Mouse (Mus musculus) hindlimb bud, embryonic 11.5 days (tissue): ENCODE results near the gene 4933428G20Rik.

Experiments
- DNase-seq: peaks from one replicate; pipeline ENCODE4 v3.0.0-alpha.2; 2012; ENCODE audit warnings: low read depth, low spot score; ENCODE audit errors: extremely low spot score

The 4933428G20Rik gene

DNA sequence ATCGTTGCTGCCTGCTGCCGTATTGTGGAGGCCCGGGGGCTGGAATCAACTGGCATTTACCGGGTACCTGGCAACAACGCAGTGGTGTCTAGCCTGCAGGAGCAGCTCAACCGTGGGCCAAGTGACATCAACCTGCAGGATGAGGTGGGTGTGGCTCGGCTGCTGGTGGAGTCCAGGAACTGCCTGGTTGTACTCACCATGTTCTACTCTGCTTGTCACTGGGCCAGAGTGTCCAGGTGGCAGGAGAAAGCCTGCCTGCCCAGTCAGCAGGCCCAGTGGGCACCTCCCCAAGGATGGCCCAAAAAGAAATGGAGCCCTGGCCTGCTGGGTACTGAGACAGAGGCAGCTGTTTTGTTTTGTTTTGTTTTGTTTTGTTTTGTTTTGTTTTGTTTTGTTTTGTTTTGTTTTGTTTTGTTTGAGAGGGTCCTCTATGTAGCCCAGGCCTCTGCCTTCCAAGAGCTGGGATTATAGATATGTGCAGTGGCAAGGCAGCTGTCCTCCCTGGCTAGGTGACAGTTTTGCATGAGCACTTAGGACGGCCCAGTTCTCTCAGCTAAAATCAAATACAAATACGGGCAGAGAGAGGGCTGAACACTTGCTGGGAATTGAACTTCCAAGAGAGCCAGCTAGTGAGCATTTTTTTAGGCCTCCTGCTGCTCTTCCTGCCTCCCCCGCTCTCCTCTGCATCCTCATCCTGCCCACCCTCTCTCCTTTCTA, 33.5 kb downstream of the 4933428G20Rik start:
- no peak for DNase-seq

DNA sequence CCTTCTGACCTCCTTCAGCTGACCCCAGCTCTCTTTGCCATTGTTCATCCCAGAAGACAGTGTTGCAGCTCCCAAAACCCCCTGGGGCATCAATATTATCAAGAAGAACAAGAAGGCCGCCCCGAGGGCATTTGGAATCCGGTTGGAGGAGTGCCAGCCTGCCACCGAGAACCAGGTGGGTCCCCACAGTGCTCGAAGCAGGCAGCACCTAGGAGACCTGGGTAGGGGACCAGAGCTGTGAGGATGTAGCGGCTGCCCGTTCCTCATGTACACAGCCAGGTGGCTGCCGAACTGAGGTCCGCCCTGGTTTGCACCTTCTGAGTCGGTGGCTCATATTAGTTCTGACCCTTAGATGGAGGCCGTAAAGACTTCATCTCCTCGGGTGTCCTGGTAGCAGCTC, 34.2 kb downstream of the 4933428G20Rik start:
- no peak for DNase-seq

DNA sequence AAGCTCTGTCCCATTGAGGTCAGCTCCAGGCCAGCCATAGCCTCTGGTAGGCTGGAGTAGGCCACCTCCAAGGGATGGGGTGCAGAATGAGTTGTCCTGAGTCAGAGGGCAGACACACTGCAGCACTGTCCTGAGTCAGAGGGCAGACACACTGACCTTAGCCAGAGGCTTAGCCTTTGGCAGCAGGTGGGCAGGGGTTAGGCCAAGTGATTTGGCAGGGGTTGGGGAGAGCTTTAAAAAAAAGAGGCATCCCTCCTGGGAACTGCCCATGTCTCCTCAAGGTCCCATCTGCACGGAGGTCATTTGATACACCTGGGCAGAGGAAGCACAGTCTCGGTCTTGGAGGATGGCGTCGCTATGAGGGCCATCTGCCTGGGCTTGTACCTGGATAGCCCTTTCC, 36.1 kb downstream of the 4933428G20Rik start:
- DNase-seq, result no peak

DNA sequence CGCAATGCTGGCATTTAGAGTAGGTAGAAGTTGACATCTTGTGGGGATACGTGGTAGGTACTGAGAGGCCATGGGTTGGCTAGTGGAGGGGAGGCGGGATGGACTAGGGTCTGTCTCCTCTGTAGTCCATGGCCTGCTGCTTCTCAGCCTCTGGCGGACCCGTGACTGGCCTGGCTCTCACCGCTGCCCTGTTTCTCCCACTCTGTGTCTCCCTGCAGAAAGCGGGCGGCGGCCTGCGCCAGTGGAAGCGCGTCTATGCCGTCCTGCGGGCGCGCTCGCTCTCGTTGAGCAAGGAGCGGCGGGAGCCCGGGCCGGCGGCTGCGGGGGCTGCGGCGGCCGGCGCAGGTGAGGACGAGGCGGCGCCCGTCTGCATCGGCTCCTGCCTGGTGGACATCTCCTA, 37.0 kb downstream of the 4933428G20Rik start:
- no peak for DNase-seq

DNA sequence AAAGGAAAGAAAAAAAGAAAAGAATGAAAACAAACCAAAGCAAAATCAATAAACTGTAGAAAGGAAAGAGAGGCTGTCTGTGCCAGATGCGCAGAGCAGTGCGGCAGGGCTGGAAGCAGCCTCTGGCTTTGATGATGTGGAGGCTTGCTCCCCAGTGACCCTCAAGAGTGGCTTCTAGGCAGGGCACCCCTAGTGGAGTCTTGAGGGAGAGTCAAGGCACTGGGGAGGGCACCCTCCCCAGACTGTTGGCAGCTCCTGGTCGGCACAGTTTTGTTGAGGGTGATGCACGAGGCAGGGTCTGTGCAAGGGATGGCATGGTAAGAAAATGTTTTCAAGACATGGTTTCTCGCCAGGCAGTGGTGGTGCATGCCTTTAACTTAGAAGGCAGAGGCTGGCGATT, 37.6 kb downstream of the 4933428G20Rik start:
- no peak for DNase-seq

DNA sequence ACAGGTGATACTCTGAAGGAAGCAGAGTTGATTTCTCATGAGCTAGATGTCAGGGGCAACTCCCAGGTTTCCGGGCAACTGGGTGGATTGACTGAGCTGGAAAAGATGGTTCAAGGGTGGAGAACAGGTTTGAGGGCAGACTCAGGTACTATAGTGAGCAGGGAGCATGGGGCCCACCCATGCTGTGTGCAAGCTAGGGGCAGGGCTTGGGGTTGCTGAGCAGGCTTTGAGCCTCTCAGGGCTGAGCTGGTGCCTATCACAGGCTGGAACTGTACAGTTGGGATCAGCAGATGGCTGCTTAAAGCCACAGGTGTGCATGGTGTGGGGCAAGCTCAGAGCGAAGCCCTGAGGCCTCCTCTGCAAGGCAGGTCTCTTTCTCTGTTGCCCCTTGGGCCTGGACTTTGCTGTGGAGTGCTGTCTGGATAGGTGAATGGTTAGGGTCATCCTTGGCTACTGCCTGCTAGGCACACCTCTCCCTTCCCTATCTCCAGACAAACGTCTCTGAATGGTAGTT, 38.8 kb downstream of the 4933428G20Rik start:
- DNase-seq, result no peak

DNA sequence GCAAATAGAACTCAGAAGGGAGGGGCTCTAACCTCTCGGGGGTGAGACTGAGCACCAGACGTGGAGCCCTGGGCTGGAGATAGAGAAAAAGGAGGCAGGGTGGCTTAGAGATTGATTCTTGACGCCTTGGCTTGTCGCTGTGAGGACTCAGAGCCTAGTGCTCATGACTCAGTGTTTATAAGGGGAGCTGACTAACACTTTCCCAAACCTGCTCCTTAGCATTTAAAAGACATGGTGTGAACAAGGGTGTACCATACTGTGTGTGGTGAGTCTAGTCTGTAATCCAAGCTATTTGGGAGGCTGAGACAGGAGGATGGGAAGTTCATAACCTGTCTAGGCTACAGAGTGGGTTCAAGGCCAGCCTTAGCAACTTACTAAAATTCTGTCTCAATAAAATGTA, 43.0 kb downstream of the 4933428G20Rik start:
- no peak for DNase-seq

DNA sequence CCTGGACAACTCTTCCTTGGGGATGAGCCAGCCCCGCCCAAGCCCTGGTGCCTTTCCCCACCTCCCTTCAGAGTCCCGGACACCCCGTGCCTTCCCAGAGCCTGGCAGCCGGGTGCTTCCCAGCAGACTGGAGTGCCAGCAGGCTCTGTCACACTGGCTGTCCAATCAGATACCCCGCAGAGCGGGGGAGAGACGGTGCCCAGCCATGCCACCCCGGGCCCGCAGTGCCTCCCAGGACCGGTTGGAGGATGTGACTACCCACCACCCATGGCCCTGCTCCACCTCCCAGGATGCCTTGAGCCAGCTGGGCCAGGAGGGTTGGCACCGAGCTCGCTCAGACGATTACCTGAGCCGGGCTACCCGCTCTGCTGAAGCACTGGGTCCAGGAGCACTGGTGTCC, 48.5 kb downstream of the 4933428G20Rik start:
- no peak for DNase-seq

DNA sequence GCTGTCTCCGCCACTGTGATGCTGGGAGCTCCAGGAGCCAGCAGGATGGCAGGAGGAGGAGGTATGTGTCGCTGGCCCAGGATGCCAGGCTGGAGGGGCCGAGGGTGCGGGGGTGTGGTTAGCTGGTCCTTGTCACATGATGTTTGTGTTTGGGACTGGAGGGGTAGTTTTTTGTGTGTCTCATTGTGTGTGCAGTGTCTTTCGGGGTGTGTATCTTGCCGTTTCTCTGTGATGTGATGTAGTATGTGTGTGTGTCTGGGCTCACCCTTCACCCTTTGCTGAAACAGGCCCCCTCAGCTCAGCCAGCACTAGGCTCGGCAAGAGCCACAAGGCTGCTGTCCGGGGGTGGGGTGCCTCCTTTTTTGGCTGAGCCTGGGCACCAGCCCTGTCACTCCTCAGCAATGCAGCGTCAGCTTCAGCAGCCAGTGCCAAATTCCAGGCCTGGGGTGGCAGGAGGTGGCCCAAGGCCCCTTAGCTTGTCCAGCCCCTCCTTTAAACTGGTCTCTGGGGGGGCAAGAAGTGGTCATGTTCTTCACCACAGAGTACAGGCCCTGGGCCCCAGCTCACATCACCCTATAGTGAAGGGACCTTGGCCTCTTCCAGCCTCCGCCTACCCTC, 49.7 kb downstream of the 4933428G20Rik start:
- DNase-seq, result no peak

DNA sequence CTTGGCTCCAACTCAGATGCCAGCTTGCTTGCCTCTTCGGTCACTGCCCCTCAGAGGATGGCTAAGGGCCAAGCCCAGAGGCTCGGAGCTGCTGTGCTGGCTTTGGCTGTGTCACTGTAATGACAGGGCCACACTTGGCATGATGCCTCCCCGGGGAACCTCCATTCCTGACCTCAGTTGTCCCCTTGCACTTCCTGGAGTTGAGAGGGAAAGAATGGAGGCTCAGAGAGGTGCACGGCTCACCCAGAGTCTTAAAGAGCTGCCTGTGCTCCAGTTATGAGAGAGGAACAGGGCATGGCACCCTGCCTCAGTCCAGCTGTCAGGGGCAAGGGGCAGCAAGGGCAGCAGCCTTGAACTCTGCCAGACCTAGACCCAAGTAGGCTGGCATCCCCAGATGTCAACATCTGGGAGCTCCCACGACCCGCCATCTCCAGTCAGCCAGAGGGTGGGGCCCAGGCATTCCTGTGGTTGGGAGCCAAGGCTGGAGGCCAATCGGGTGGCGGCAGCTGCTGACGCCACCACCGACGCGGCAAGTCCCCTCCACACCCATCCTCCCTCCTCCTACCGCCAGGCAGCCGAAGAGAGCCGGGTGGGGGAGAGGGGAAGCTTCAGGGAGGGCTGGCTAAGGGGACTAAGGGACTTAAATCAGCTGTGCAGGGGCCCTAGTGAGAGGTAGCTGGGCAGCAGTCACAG, 50.4 kb downstream of the 4933428G20Rik start:
- DNase-seq, result no peak

DNA sequence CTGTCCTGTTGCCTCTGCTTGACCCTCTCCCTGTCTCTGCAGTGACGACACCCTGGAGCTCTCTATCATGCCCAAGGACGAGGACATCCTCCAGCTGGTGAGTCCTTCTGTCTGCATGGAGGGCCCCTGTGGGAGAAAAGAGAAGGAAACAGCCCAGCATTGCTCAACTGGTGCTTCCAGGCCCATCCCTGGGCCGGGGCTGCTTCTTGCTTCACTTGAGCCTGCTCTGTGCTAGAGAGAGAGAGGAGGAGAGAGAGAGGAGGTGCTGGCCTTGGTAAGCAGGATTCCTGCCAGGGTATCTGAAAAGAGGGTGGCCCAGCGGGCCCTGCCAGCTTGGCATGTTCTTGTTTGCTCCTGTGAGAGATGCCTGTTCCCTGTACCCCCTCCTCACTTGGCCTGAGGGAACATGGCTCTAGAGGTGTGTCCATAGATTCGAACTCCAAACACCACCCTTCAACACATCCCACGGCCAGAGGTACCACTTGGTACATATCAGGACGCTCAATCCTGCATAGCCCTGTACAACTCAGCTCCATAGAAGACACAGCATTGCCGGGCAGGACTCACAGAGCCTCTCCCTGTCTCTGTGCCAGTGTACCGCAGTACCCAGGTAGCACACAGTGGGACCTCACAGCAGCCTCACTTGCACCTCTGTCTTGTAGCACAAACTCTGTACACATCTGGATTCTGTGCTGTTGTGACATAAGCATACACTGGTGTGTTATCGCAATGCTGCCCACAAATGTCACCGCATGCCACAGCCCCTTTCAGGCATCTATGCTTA, 51.3 kb downstream of the 4933428G20Rik start:
- DNase-seq, result no peak

DNA sequence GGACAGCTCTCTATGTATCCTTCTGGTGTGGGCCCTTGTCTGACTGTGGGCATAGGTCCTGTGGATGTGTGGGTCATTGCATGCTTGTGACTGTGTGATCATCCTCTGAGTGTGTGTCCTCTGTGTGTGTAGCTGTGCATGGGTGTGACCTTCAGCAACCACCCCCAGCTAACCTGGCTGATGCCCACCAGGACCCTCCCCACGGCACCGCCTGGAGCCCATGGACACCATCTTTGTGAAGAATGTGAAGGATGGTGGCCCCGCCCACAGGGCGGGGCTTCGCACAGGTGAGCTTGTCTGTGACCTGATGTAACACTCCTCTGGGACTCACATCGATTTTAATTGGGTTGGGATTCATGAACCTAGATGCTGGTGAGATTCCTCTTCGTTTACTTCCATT, 52.2 kb downstream of the 4933428G20Rik start:
- no peak for DNase-seq

DNA sequence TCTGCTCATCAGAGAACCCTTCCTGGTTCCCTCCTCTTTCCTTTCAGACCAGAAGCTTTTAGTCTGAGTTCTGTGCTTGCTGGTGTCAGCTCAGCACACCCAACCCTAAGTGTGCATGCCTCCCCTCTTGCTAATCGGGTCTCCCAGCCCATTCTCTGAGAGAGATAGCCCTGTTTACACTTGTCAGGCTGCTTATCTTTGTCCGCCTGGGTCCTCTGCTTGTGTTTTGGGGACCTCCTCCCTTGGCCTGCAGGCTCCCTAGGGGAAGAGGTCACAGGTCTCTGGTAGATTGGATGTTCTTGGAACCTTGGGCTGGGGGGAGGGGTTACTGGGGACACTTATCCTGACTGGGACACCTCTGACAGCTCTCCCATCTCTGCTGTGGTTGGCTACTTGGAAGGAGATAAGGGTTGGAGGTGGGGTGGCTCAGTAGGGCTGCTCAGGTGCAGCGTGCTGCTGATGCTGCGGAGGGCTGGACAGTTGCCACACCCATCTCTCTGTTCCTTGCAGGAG, 54.1 kb downstream of the 4933428G20Rik start:
- DNase-seq, result no peak

DNA sequence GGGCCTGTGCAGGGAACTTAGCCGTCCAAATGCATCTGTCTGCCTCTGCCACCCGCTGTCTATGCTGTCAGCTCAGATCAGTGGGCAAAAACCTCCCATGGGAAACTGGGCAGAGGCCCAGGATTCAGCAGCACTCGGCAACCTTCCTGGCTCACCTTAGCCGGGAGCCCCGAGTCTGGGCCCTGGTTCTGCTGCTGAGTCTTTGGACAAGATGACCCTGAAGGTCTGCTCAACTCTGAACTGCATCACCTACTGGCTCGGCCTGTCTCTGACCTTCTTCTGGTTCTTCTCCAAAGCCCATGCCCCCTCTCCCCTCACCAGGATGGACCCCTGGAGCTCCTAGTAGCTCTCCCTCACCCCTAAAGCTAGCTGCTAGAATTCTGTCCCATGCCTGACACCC, 54.5 kb downstream of the 4933428G20Rik start:
- DNase-seq, result no peak

DNA sequence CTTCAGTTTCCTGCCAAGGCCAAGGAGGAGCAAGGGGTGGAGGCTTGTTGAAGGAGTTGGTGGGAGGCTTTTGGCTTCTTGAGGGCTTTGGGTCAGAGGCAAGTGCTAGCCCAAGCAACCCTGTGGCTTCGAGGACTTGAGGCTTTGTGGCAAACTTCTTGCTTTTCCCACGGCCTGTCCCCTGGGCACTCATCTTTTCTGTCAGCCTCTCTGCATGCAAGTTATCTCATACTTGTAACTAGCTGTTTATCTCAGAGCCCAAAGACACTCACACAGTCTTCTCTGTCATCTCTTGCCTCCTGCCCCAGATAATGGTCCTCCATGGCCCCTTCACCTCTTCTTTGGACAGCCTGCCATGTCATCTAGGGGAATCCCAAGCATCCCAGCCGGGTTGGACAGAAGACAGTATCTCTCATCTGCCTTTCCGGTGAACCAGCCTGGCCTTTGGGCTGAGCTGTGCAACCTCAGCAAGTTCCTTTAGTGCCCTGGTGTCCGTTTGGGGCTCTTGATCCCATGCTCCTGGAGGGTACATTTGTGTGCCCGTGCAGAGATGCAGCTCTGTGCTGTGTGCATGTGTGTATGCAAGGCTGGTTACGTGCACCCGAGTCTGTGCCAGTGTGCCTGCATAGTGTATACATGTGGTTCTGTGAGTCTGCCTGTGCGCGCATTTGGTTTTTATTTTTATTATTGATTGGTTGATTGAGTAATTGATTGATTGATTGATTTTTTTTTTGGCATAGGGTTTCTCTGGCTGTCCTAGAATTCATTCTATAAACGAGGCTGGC, 57.1 kb downstream of the 4933428G20Rik start:
- no peak for DNase-seq

DNA sequence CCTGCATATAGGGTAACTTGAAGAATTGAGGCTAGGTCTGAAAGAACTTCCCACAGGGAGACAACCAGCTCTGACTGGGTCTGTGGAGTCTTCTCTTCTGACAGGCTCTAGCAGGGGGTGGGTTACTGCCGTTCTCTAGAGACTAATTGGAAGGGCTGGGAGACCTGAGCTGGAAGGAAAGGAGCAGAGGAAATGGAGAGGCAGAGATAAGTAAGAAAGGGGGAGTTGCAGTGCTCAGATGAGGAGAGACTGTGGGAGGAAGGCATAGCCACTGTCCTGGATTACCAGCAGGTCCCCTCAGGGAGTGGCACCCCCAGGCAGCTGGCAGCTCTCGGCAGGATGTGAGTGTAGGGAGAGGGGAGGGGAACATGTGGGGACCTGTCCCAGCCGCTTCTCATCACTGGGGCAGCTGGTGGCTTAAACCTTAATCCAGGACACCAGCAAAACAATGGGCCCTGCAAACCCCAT, 58.4 kb downstream of the 4933428G20Rik start:
- no peak for DNase-seq

DNA sequence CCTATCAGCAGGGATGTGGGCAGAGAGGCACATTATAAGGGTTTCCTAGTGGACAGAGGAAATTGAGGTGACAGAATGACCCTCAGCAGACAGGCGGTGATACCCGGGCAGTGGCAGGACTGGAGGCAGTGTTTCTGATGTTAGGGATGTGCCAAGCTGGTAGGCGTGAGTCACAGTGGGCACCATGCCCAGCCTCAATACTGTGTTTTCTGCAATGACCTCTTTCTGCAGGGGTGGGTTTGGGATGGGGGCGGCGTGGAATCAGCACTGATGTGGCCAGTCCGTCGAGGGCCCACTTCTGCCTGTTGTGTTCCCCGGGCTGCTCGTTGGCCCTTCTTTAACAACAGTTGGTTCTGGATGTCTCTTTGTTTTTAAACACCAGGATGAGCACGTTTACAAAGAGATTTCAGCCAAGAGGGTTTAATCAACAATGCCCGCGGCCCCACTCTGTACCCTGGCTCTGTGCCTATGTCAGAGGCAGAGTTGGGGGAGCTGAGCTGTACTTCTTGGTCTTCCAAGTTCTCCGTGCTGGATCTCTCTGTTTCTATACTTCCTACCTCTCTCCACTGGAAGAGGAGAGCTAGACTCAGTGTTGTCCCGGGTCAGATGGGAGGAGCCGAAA, 59.0 kb downstream of the 4933428G20Rik start:
- no peak for DNase-seq
